Mouse (Mus musculus): ENCODE data around the gene Hras. TPM values are rescaled to one million over a fixed set of nuclear protein-coding genes. Genes with fewer than 3 reads are reported as not detected.

Hras gene
- polyA plus RNA-seq, 1 experiment from 2014 or later: 126 TPM

DNA sequence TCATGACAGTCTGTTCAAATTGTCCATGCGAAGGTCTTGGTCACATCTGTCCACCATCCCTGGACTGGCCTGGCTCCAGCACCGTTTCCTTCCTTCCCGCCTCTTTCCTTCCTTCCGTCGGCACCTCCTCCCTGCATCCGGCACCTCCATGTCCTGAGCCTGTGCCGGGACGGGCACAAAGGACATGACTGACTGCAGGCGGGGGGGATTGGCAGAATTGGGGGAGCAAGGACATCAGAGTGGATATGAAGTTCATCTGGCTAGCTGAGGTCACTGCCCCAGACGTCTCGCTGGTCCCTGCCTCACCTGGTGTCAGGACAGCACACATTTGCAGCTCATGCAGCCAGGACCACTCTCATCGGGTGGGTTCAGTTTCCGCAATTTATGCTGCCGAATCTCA, 2.8 kb downstream of the Hras start:
- Histone ChIP-seq H3K9me3 (ENCODE audit: low read length) (no peaks in the 10 kb centered on the region), H3K27ac (ENCODE audit: low read length) (no peak overlapping the region), H3K4me3 (ENCODE audit: low read depth, low read length) (no peak overlapping the region), H3K4me2 (replicated peaks; ENCODE audit: low read depth, low read length) (no peak overlapping the region), H3K9ac (replicated peaks; ENCODE audit: low read depth) (no peak overlapping the region), H3K4me1 (ENCODE audit: insufficient read depth, low read depth, low read length) (peaks cover 14% of the 10 kb centered on the region; the same call in 1 of the 2 replicates), H3K27me3 (replicated peaks; ENCODE audit: insufficient read depth, low read length) (no peaks in the 10 kb centered on the region), H3K36me3 (ENCODE audit: insufficient read depth, low read length) (peaks cover 29% of the 10 kb centered on the region)
- 78% methylated on average over 14 of the region's 14 CpGs for WGBS
- TF ChIP-seq CTCF (IDR thresholded peaks at IDR 0.05): no peak
- peak; percentile 24 for DNase-seq (ENCODE audit: low spot score)
- no peak for ATAC-seq

GRCm38 (mm10) chr7:141190220-141190619, 3.6 kb downstream of the Hras start:
- no peak for DNase-seq (ENCODE audit: low spot score)
- Histone ChIP-seq H3K27ac (ENCODE audit: low read length) (no peak overlapping the region), H3K9ac (replicated peaks; ENCODE audit: low read depth) (no peak overlapping the region), H3K4me3 (ENCODE audit: low read depth, low read length) (no peak overlapping the region), H3K4me2 (replicated peaks; ENCODE audit: low read depth, low read length) (no peak overlapping the region), H3K4me1 (ENCODE audit: insufficient read depth, low read depth, low read length) (peaks cover 14% of the 10 kb centered on the region; the same call in 1 of the 2 replicates), H3K36me3 (ENCODE audit: insufficient read depth, low read length) (peaks cover 29% of the 10 kb centered on the region), H3K27me3 (replicated peaks; ENCODE audit: insufficient read depth, low read length) (no peaks in the 10 kb centered on the region), H3K9me3 (ENCODE audit: low read length) (no peaks in the 10 kb centered on the region)
- TF ChIP-seq CTCF (IDR thresholded peaks at IDR 0.05): no peak
- no peak for TF ChIP-seq EP300 (IDR thresholded peaks at IDR 0.05)
- no peak for ATAC-seq
- 92% methylated on average over 3 of the region's 3 CpGs for WGBS

- H3K4me1 ChIP-seq (ENCODE audit: insufficient read depth, low read depth, low read length): peaks cover 14% of the 10 kb centered on the region; the same call in 1 of the 2 replicates
Observed at GRCm38 (mm10) chr7:141188733-141189132, 5.1 kb downstream of the Hras start.

DNA sequence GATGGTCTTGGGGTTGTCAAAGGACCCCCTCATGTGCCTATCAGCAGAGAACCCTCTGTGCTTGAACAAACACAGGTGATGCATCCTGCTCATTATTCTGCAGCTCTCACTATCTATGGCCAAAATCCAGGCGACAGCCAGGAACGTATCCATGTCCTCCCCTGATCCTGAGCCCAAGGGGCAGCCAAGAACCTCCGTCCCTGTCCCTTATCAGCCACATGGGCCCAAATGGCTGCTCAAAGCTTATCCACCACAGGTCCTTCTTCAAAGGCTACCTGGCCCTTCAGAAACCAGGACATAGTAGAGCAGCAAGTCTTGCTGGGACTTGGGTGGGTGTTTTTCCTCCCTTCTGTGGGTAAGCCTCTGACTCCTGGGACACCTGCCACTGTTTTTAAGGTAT, 5.6 kb downstream of the Hras start:
- H3K4me2 ChIP-seq (replicated peaks; ENCODE audit: low read depth, low read length): no peak overlapping the region
- TF ChIP-seq CTCF (IDR thresholded peaks at IDR 0.05): no peak
- no peak for TF ChIP-seq EP300 (IDR thresholded peaks at IDR 0.05)
- H3K4me1 ChIP-seq (ENCODE audit: insufficient read depth, low read depth, low read length): peaks cover 13% of the 10 kb centered on the region; the same call in 1 of the 2 replicates
- WGBS: 67% methylated on average over 3 of the region's 3 CpGs
- no peak overlapping the region for H3K4me3 ChIP-seq (ENCODE audit: low read depth, low read length)
- no peak for ATAC-seq
- no peak overlapping the region for H3K9ac ChIP-seq (replicated peaks; ENCODE audit: low read depth)
- H3K9me3 ChIP-seq (ENCODE audit: low read length): no peaks in the 10 kb centered on the region
- DNase-seq (ENCODE audit: low spot score): no peak
- H3K27me3 ChIP-seq (replicated peaks; ENCODE audit: insufficient read depth, low read length): no peaks in the 10 kb centered on the region
- peaks cover 29% of the 10 kb centered on the region for H3K36me3 ChIP-seq (ENCODE audit: insufficient read depth, low read length)
- no peak overlapping the region for H3K27ac ChIP-seq (ENCODE audit: low read length)

More at GRCm38 (mm10) chr7:141188733-141189132, 5.1 kb downstream of the Hras start:
- Histone ChIP-seq H3K9ac (replicated peaks; ENCODE audit: low read depth) (no peak overlapping the region), H3K4me2 (replicated peaks; ENCODE audit: low read depth, low read length) (no peak overlapping the region), H3K27me3 (replicated peaks; ENCODE audit: insufficient read depth, low read length) (no peaks in the 10 kb centered on the region), H3K9me3 (ENCODE audit: low read length) (no peaks in the 10 kb centered on the region), H3K36me3 (ENCODE audit: insufficient read depth, low read length) (peaks cover 29% of the 10 kb centered on the region), H3K4me3 (ENCODE audit: low read depth, low read length) (no peak overlapping the region), H3K27ac (ENCODE audit: low read length) (no peak overlapping the region)
- DNase-seq (ENCODE audit: low spot score) (no peak), ATAC-seq (no peak)
- TF ChIP-seq CTCF (IDR thresholded peaks at IDR 0.05) (no peak), EP300 (IDR thresholded peaks at IDR 0.05) (no peak)
- WGBS: 85% methylated on average over 3 of the region's 3 CpGs

DNA sequence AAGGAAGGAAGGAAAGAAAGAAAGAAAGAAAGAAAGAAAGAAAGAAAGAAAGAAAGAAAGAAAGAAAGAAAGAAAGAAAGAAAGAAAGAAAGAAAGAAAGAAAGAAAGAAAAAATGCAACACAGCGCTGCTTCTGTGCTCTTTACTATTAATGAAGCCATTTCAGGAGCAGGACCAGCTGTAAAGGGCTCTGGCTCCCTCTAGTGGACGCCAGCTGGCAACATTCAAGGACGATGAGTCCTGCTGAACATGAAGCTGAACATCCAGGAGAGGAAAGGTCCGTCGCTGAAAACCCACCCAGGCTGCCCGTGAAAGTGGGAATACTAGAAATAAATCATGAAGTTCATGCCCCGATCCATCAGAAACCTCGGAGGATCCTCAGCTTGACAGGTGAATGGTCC, 17.6 kb downstream of the Hras start:
- TF ChIP-seq EP300 (IDR thresholded peaks at IDR 0.05) (no peak), CTCF (IDR thresholded peaks at IDR 0.05) (peak; percentile 96)
- Histone ChIP-seq H3K27me3 (replicated peaks; ENCODE audit: insufficient read depth, low read length) (no peaks in the 10 kb centered on the region), H3K36me3 (ENCODE audit: insufficient read depth, low read length) (no peaks in the 10 kb centered on the region), H3K4me3 (ENCODE audit: low read depth, low read length) (no peak overlapping the region), H3K4me2 (replicated peaks; ENCODE audit: low read depth, low read length) (no peak overlapping the region), H3K27ac (ENCODE audit: low read length) (no peak overlapping the region), H3K9ac (replicated peaks; ENCODE audit: low read depth) (no peak overlapping the region), H3K4me1 (ENCODE audit: insufficient read depth, low read depth, low read length) (0 out of 2 replicates have a peak, but pooled peaks cover 4% of the 10 kb centered on the region), H3K9me3 (ENCODE audit: low read length) (no peaks in the 10 kb centered on the region)
- ATAC-seq (no peak), DNase-seq (ENCODE audit: low spot score) (peak; percentile 93)
- 2% methylated on average over 8 of the region's 8 CpGs for WGBS

DNA sequence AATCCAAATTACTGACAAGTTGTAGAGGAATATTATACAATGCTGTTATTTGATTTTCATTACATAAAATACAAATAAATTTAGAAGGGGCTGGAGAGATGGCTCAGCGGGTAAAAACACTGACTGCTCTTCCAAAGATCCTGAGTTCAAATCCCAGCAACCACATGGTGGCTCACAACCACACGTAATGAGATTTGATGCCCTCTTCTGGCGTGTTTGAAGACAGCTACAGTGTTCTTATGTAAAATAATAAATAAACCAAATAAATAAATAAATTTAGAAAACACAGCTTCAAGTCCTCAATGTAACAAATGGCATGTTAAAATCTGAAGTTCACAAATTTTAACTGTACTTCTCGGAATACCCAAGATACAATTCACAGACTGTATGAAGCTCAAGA, 18.7 kb downstream of the Hras start:
- 0 out of 2 replicates have a peak, but pooled peaks cover 4% of the 10 kb centered on the region for H3K4me1 ChIP-seq (ENCODE audit: insufficient read depth, low read depth, low read length)
- no peaks in the 10 kb centered on the region for H3K27me3 ChIP-seq (replicated peaks; ENCODE audit: insufficient read depth, low read length)
- H3K27ac ChIP-seq (ENCODE audit: low read length): no peak overlapping the region
- DNase-seq (ENCODE audit: low spot score) (no peak), ATAC-seq (no peak)
- H3K36me3 ChIP-seq (ENCODE audit: insufficient read depth, low read length): no peaks in the 10 kb centered on the region
- TF ChIP-seq CTCF (IDR thresholded peaks at IDR 0.05) (no peak), EP300 (IDR thresholded peaks at IDR 0.05) (no peak)
- no peak overlapping the region for H3K9ac ChIP-seq (replicated peaks; ENCODE audit: low read depth)
- WGBS: 93% methylated on average over 4 of the region's 4 CpGs
- no peak overlapping the region for H3K4me2 ChIP-seq (replicated peaks; ENCODE audit: low read depth, low read length)
- H3K4me3 ChIP-seq (ENCODE audit: low read depth, low read length): no peak overlapping the region
- no peaks in the 10 kb centered on the region for H3K9me3 ChIP-seq (ENCODE audit: low read length)

Measured in lung, postnatal 0 days (tissue).